Mouse (Mus musculus): ENCODE results near the gene Slc6a18. TPM values are rescaled to one million over a fixed set of nuclear protein-coding genes. Genes with fewer than 3 reads are reported as not detected.
"Not testable (repeated sequence)": the region's sequence is repeated elsewhere in the genome, so short reads cannot be mapped to it uniquely, and the experiment has no call there.

Slc6a18 gene
- total and polyA plus RNA-seq, 3 experiments: 0.05 TPM; not detected in 2

DNA sequence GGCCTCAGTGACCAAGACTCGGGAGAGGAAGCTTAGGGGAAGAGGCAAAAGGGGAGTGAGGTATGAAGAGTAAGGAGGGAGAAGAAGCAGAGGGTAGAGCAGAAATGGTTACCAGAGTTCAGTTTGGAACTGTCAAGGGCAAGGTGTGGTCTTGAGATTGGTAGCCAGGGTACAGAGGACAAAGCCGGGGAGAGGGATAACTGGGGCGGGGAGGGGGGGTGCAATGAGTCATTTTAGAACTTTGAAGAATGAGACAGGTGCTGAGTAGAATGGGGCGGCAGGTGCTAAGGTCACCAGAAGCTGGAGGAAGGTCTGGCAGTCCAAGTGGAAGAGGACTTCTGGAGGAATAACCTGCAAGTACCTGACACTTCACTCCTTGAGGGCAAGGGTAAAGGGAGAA is 35.4 kb upstream of the Slc6a18 start:
- no peak for DNase-seq (ENCODE audit: low spot score)
- Histone ChIP-seq H3K4me3 (ENCODE audit: low read depth, low read length) (no peak overlapping the region), H3K9me3 (replicated peaks) (no peaks in the 10 kb centered on the region), H3K4me1 (ENCODE audit: insufficient read depth, low read depth, low read length) (no peaks in the 10 kb centered on the region), H3K27me3 (ENCODE audit: insufficient read depth, low read length) (peaks cover 4% of the 10 kb centered on the region; the same call in 1 of the 2 replicates), H3K36me3 (replicated peaks) (no peaks in the 10 kb centered on the region)
- no peak for TF ChIP-seq POLR2AphosphoS5 (IDR thresholded peaks at IDR 0.05; ENCODE audit: insufficient replicate concordance, low read depth, low read length)
- no peak for TF ChIP-seq CTCF (IDR thresholded peaks at IDR 0.05; ENCODE audit: low read depth, low read length)
- no peak for TF ChIP-seq GATA1 (IDR thresholded peaks at IDR 0.05; ENCODE audit: borderline replicate concordance, low read length)
- no peak for TF ChIP-seq TAL1 (conservative IDR thresholded peaks at IDR 0.05; ENCODE audit: low read depth, low read length)
- no peak for TF ChIP-seq GATA2 (IDR thresholded peaks at IDR 0.05; ENCODE audit: borderline replicate concordance, low read depth, low read length)
- no peak for ATAC-seq (ENCODE audit: extremely low read depth, insufficient number of reproducible peaks, low FRiP score, poor library complexity, severe bottlenecking)

DNA sequence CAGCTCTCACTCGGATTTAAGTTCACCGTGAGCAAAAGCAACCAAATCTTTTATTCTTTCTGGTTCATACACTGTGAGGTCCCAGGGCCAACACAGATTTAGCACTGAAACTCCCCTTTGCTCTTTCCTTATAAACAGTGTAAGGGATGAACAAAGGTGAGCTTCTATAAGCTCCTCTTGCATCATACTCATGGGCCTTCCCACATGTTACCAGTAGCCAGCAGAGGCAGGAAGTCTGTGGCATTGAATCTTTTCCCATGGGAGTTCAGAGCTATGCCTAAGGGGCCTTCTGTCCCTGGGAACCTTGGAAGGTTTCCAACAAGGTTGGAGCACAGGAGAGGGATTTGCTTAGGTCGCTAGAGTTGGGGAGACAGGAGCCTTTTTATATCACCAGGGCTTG is 34.4 kb upstream of the Slc6a18 start:
- Histone ChIP-seq H3K4me3 (ENCODE audit: low read depth, low read length) (no peak overlapping the region), H3K9me3 (replicated peaks) (no peaks in the 10 kb centered on the region), H3K4me1 (ENCODE audit: insufficient read depth, low read depth, low read length) (no peaks in the 10 kb centered on the region), H3K36me3 (replicated peaks) (no peaks in the 10 kb centered on the region), H3K27me3 (ENCODE audit: insufficient read depth, low read length) (peaks cover 4% of the 10 kb centered on the region; the same call in 1 of the 2 replicates)
- no peak for DNase-seq (ENCODE audit: low spot score)
- no peak for ATAC-seq (ENCODE audit: extremely low read depth, insufficient number of reproducible peaks, low FRiP score, poor library complexity, severe bottlenecking)
- TF ChIP-seq POLR2AphosphoS5 (IDR thresholded peaks at IDR 0.05; ENCODE audit: insufficient replicate concordance, low read depth, low read length) (no peak), TAL1 (conservative IDR thresholded peaks at IDR 0.05; ENCODE audit: low read depth, low read length) (no peak), GATA1 (IDR thresholded peaks at IDR 0.05; ENCODE audit: borderline replicate concordance, low read length) (no peak), GATA2 (IDR thresholded peaks at IDR 0.05; ENCODE audit: borderline replicate concordance, low read depth, low read length) (no peak), CTCF (IDR thresholded peaks at IDR 0.05; ENCODE audit: low read depth, low read length) (no peak)

DNA sequence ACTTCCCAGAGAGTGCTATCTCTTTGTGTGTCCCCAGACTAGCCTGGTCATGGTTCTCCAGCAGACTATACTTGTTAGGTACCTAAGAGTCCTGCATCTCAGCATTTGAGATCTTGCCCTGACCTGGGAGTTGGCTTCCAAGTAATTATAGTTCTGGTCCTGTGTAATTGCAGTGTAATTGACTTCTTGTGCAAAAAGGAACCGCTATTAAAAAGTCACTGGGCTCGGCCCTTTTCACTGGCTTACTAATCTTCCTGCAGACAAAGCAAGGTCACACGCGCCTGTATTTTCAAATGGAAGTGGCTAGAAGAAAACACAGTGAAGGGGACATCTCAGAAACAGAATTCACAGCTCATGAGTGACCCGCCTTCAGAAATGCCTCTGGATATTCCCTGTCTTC is 34.0 kb upstream of the Slc6a18 start:
- ATAC-seq (ENCODE audit: extremely low read depth, insufficient number of reproducible peaks, low FRiP score, poor library complexity, severe bottlenecking): no peak
- Histone ChIP-seq H3K4me3 (ENCODE audit: low read depth, low read length) (no peak overlapping the region), H3K9me3 (replicated peaks) (no peaks in the 10 kb centered on the region), H3K27me3 (ENCODE audit: insufficient read depth, low read length) (0 out of 2 replicates have a peak, but pooled peaks cover 4% of the 10 kb centered on the region), H3K4me1 (ENCODE audit: insufficient read depth, low read depth, low read length) (no peaks in the 10 kb centered on the region), H3K36me3 (replicated peaks) (no peaks in the 10 kb centered on the region)
- no peak for TF ChIP-seq CTCF (IDR thresholded peaks at IDR 0.05; ENCODE audit: low read depth, low read length)
- no peak for DNase-seq (ENCODE audit: low spot score)

DNA sequence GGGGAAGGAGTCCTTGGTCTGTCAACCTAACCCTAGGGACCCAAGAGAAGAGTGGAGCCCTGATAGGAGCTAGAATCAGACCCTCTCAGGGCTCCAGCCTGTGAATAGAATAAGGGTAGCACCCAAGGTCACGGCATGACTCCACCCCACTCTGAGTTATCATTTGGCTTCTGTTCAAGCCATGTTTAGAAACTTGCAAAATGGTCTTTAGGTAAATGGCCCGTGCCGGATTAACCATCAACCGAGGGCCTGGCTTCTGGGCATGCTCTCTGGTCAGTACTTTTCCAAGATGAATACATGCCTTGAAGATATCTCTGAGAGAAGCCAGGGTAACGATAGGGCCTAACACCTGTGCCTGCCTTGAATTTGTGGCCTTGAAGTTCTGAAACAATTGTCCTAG is 33.4 kb upstream of the Slc6a18 start:
- H3K36me3 ChIP-seq (replicated peaks): no peaks in the 10 kb centered on the region
- H3K27me3 ChIP-seq (ENCODE audit: insufficient read depth, low read length): 0 out of 2 replicates have a peak, but pooled peaks cover 4% of the 10 kb centered on the region
- TF ChIP-seq CTCF (IDR thresholded peaks at IDR 0.05; ENCODE audit: low read depth, low read length): no peak
- no peak for TF ChIP-seq POLR2AphosphoS5 (IDR thresholded peaks at IDR 0.05; ENCODE audit: insufficient replicate concordance, low read depth, low read length)
- no peak for TF ChIP-seq GATA1 (IDR thresholded peaks at IDR 0.05; ENCODE audit: borderline replicate concordance, low read length)
- no peak for TF ChIP-seq GATA2 (IDR thresholded peaks at IDR 0.05; ENCODE audit: borderline replicate concordance, low read depth, low read length)
- no peak for TF ChIP-seq TAL1 (conservative IDR thresholded peaks at IDR 0.05; ENCODE audit: low read depth, low read length)
- H3K4me3 ChIP-seq (ENCODE audit: low read depth, low read length): no peak overlapping the region
- DNase-seq (ENCODE audit: low spot score): no peak
- no peaks in the 10 kb centered on the region for H3K4me1 ChIP-seq (ENCODE audit: insufficient read depth, low read depth, low read length)
- H3K9me3 ChIP-seq (replicated peaks): no peaks in the 10 kb centered on the region
- ATAC-seq (ENCODE audit: extremely low read depth, insufficient number of reproducible peaks, low FRiP score, poor library complexity, severe bottlenecking): no peak

DNA sequence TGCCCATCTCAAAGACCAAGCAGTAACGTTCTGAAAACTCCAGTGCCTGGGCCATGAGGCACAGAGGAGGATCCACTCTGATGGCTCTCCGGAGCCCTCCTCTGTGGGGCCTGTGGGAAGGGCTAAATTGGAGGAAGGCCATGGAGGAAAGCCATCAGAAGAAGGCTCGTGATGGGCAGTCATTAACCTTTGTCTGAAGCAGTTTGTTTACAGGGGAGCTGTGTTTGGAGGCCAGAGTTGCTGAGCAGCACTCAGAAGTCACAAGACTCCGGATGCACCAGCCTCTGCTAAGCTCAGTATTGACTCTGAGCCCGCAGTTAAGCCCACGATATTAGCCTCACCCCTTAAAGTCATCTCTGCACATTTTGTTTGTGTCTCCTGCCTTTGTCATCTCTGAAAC is 31.7 kb upstream of the Slc6a18 start:
- no peaks in the 10 kb centered on the region for H3K36me3 ChIP-seq (replicated peaks)
- no peaks in the 10 kb centered on the region for H3K9me3 ChIP-seq (replicated peaks)
- ATAC-seq (ENCODE audit: extremely low read depth, insufficient number of reproducible peaks, low FRiP score, poor library complexity, severe bottlenecking) (no peak), DNase-seq (ENCODE audit: low spot score) (no peak)
- 0 out of 2 replicates have a peak, but pooled peaks cover 4% of the 10 kb centered on the region for H3K27me3 ChIP-seq (ENCODE audit: insufficient read depth, low read length)
- no peak overlapping the region for H3K4me3 ChIP-seq (ENCODE audit: low read depth, low read length)
- TF ChIP-seq CTCF (IDR thresholded peaks at IDR 0.05; ENCODE audit: low read depth, low read length) (no peak), GATA2 (IDR thresholded peaks at IDR 0.05; ENCODE audit: borderline replicate concordance, low read depth, low read length) (no peak), GATA1 (IDR thresholded peaks at IDR 0.05; ENCODE audit: borderline replicate concordance, low read length) (no peak), TAL1 (conservative IDR thresholded peaks at IDR 0.05; ENCODE audit: low read depth, low read length) (no peak), POLR2AphosphoS5 (IDR thresholded peaks at IDR 0.05; ENCODE audit: insufficient replicate concordance, low read depth, low read length) (no peak)
- no peaks in the 10 kb centered on the region for H3K4me1 ChIP-seq (ENCODE audit: insufficient read depth, low read depth, low read length)

DNA sequence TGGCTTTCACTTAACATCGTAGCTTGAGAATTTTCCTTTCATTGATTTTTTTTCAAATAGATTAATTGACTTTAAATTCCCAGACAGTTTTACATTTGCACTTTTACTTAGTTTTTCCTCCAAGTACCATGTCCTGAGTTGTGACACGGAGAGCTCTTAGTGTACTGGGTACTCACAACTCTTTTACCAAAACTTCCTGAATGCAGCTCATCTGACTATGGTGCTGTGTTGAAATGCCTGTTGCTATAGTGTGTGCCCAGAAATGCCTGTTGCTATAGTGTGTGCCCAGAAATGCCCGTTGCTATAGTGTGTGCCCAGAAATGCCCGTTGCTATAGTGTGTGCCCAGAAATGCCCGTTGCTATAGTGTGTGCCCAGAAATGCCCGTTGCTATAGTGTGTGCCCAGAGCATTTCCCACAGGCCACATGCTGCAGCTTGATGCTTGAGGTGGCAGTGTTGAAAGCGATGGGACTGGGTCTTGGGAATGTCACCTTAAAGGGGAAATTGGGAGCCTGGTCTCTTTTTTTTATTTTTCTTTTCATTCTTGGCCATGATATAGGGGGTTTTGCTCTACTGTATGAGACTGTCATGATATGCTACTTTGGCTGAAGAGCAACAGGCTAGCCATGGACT is 27.0 kb upstream of the Slc6a18 start, which contains the start of gene Slc6a19:
TSS of gene Slc6a19 (minus strand) at position 172 of the 632 bp plus-strand sequence.
- no peak for DNase-seq (ENCODE audit: low spot score)
- TF ChIP-seq CTCF (IDR thresholded peaks at IDR 0.05; ENCODE audit: low read depth, low read length): no peak
- no peak for TF ChIP-seq GATA1 (IDR thresholded peaks at IDR 0.05; ENCODE audit: borderline replicate concordance, low read length)
- no peak for TF ChIP-seq GATA2 (IDR thresholded peaks at IDR 0.05; ENCODE audit: borderline replicate concordance, low read depth, low read length)
- TF ChIP-seq TAL1 (conservative IDR thresholded peaks at IDR 0.05; ENCODE audit: low read depth, low read length): no peak
- no peak for TF ChIP-seq POLR2AphosphoS5 (IDR thresholded peaks at IDR 0.05; ENCODE audit: insufficient replicate concordance, low read depth, low read length)
- Histone ChIP-seq H3K9me3 (replicated peaks) (no peaks in the 10 kb centered on the region), H3K4me3 (ENCODE audit: low read depth, low read length) (no peak within 1 kb of the TSS), H3K4me1 (ENCODE audit: insufficient read depth, low read depth, low read length) (no peaks in the 10 kb centered on the region), H3K27me3 (ENCODE audit: insufficient read depth, low read length) (peaks cover 6% of the 10 kb centered on the region), H3K36me3 (replicated peaks) (no peaks in the 10 kb centered on the region)
- ATAC-seq (ENCODE audit: extremely low read depth, insufficient number of reproducible peaks, low FRiP score, poor library complexity, severe bottlenecking): no peak

DNA sequence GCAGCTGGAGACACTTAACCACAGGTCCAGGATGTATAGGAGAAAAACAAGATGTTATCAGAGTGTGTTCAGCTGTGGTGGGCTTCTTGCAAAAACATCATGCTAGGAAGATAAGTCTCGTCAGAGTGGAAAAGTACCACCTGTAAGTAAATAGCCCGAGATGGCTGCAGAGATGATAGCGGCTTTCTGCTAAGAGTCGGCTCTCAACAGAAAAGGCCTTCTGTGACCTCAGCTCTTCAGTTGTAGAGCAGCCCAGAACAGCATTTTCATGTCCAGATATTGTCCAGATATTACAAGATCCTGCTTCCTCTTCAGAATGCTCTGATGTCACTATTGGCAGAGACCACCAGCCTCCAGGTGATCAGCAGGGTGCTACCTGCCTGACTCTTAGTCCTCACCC is 25.7 kb upstream of the Slc6a18 start:
- not testable (repeated sequence) for H3K27me3 ChIP-seq (ENCODE audit: insufficient read depth, low read length); H3K36me3 ChIP-seq (replicated peaks); H3K4me1 ChIP-seq (ENCODE audit: insufficient read depth, low read depth, low read length); H3K9me3 ChIP-seq (replicated peaks); H3K4me3 ChIP-seq (ENCODE audit: low read depth, low read length); DNase-seq (ENCODE audit: low spot score); ATAC-seq (ENCODE audit: extremely low read depth, insufficient number of reproducible peaks, low FRiP score, poor library complexity, severe bottlenecking)

Measured in G1E (cell line).